Mouse (Mus musculus): Measurements from ENCODE around the gene Cd2.

DNA sequence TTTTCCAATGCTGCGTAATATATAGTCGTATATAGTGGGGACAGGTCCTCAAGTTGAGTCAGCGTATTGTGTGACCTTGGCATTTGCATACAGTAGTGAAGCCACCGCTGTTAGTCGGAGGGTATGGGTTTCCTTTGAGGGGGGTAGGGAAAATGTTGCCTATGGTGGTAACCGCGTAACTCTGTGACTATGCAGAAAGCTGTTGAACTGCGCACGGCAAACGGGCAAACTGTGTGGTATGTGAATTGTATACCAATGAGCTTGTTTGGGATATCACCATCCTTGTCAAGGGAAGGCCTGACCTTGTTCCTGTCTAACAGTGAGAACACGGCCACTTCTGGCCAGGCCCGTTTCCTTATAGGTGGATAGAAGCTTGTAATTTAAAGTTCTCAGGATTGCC, 1.9 kb downstream of the Cd2 start:
- TF ChIP-seq CTCF (IDR thresholded peaks at IDR 0.05; ENCODE audit: low read depth, low read length) (no peak), POLR2A (IDR thresholded peaks at IDR 0.05; ENCODE audit: extremely low read depth, insufficient read depth, low read length) (no peak)

All from liver, adult 2 months (tissue).